ENCODE assay signal across 8 mouse cellular contexts in genomic region chr12:16894396-16895220, GRCm38 (mm10). TPM values are rescaled to one million over a fixed set of nuclear protein-coding genes. Genes with fewer than 3 reads are reported as not detected.
DNase-seq lines count a peak whose midpoint lies in the region; ATAC-seq lines count a peak whose summit lies in the region.

Gene Rock2, plus strand, starts transcription at chr12:16894895.

- no peaks in the 10 kb centered on the region for H3K9me3 ChIP-seq in embryonic facial prominence, embryonic 14.5 days (ENCODE audit: control insufficient read depth, low read length)
- H3K9me3 ChIP-seq in limb, embryonic 15.5 days: no peaks in the 10 kb centered on the region
- H3K9me3 ChIP-seq in midbrain, embryonic 16.5 days (replicated peaks; ENCODE audit: control insufficient read depth, low read length, poor library complexity, severe bottlenecking): no peaks in the 10 kb centered on the region

- no peaks in the 10 kb centered on the region for H3K36me3 ChIP-seq in embryonic facial prominence, embryonic 14.5 days (ENCODE audit: control insufficient read depth, insufficient read depth, low read length)
- no peaks in the 10 kb centered on the region for H3K36me3 ChIP-seq in limb, embryonic 15.5 days
- no peaks in the 10 kb centered on the region for H3K36me3 ChIP-seq in midbrain, embryonic 16.5 days (ENCODE audit: control insufficient read depth, insufficient read depth, low read length)

- under 1% methylated on average over 48 of the region's 130 CpGs for WGBS in embryonic facial prominence, embryonic 14.5 days
- WGBS in limb, embryonic 15.5 days: under 1% methylated on average over 73 of the region's 130 CpGs
- under 1% methylated on average over 99 of the region's 130 CpGs for WGBS in midbrain, embryonic 16.5 days

- peak; percentile 94 for ATAC-seq in embryonic facial prominence, embryonic 14.5 days (ENCODE audit: low read depth)
- ATAC-seq in limb, embryonic 15.5 days (ENCODE audit: insufficient number of reproducible peaks, low FRiP score, low TSS enrichment, low read depth): peak; percentile 89
- peak; percentile 91 for ATAC-seq in midbrain, embryonic 16.5 days

- H3K27me3 ChIP-seq in embryonic facial prominence, embryonic 14.5 days (replicated peaks; ENCODE audit: control insufficient read depth, insufficient read depth, low read length): no peaks in the 10 kb centered on the region
- no peaks in the 10 kb centered on the region for H3K27me3 ChIP-seq in limb, embryonic 15.5 days
- H3K27me3 ChIP-seq in midbrain, embryonic 16.5 days (ENCODE audit: control insufficient read depth, insufficient read depth, low read depth, low read length): no peaks in the 10 kb centered on the region

- H3K4me3 ChIP-seq in embryonic facial prominence, embryonic 14.5 days (ENCODE audit: low read depth, low read length): peak within 1 kb of the TSS; percentile 88
- peak within 1 kb of the TSS; percentile 92 for H3K4me3 ChIP-seq in limb, embryonic 15.5 days
- H3K4me3 ChIP-seq in midbrain, embryonic 16.5 days (ENCODE audit: low read depth, low read length): peak within 1 kb of the TSS; percentile 91

- DNase-seq in A20 (ENCODE audit: low read depth, low spot score): peak; percentile 91
- DNase-seq in adrenal gland, postnatal 4 days (ENCODE audit: low spot score in 2 of 2): peak; percentile 74 to 78
- DNase-seq in embryonic facial prominence, embryonic 14.5 days (ENCODE audit: low spot score): peak; percentile 91
- DNase-seq in heart, adult 8-10 months (ENCODE audit: low spot score): peak; percentile 82
- peak; percentile 76 to 78 for DNase-seq in kidney, adult 8-10 months
- DNase-seq in spleen, adult 18-20 months: peak; percentile 79 to 84

- peaks cover 21% of the 10 kb centered on the region for H3K4me1 ChIP-seq in embryonic facial prominence, embryonic 14.5 days (ENCODE audit: control insufficient read depth, insufficient read depth, low read length)
- H3K4me1 ChIP-seq in limb, embryonic 15.5 days: peaks cover 20% of the 10 kb centered on the region
- peaks cover 25% of the 10 kb centered on the region for H3K4me1 ChIP-seq in midbrain, embryonic 16.5 days (ENCODE audit: control insufficient read depth, insufficient read depth, low read length)

- H3K9ac ChIP-seq in embryonic facial prominence, embryonic 14.5 days (ENCODE audit: low read depth, low read length): peak within 1 kb of the TSS; percentile 93
- H3K9ac ChIP-seq in limb, embryonic 15.5 days: peak within 1 kb of the TSS; percentile 85
- H3K9ac ChIP-seq in midbrain, embryonic 16.5 days (ENCODE audit: low read depth, low read length): peak within 1 kb of the TSS; percentile 95

- peak within 1 kb of the TSS; percentile 95 for H3K27ac ChIP-seq in embryonic facial prominence, embryonic 14.5 days (replicated peaks; ENCODE audit: low read depth, low read length)
- H3K27ac ChIP-seq in limb, embryonic 15.5 days: peak within 1 kb of the TSS; percentile 96
- H3K27ac ChIP-seq in midbrain, embryonic 16.5 days (ENCODE audit: low read length): peak within 1 kb of the TSS; percentile 93

- peak within 1 kb of the TSS; percentile 94 for H3K4me2 ChIP-seq in embryonic facial prominence, embryonic 14.5 days (ENCODE audit: low read depth, low read length)
- H3K4me2 ChIP-seq in limb, embryonic 15.5 days: peak within 1 kb of the TSS; percentile 80
- peak within 1 kb of the TSS; percentile 91 for H3K4me2 ChIP-seq in midbrain, embryonic 16.5 days (ENCODE audit: low read length)

RNA-seq across cellular contexts. Expression of gene Rock2, which starts in this region (rescaled TPM):
- 10 to 100 TPM; 73.9 to 79.7 TPM for total RNA-seq in adrenal gland, postnatal 4 days (2021)
- 19.6 and 23.5 TPM in 2 replicates for polyA plus RNA-seq in embryonic facial prominence, embryonic 14.5 days (2014; fragmentation: Nextera tagmentation; extraction: Ambion mirVana)
- total RNA-seq in heart, adult 8-10 months (2022): 10 to 100 TPM; 71.9 to 88.8 (median 84.0) TPM
- polyA plus RNA-seq in limb, embryonic 15.5 days (2015; fragmentation: Nextera tagmentation; extraction: Ambion mirVana): 15.0 and 15.6 TPM in 2 replicates
- 12.5 and 14.5 TPM in 2 replicates for polyA plus RNA-seq in midbrain, embryonic 16.5 days (2015; fragmentation: Nextera tagmentation; extraction: Ambion mirVana)

Comparison
In these comparisons a context has a peak if more than half of its experiments do, and no peak if none do; other contexts are left out.
1. Peak in every context shown above with its lines: DNase-seq, ATAC-seq, H3K4me3 ChIP-seq and H3K27ac ChIP-seq.